Mouse (Mus musculus): ENCODE measurements around the gene Mob2.

Mob2 gene

DNA sequence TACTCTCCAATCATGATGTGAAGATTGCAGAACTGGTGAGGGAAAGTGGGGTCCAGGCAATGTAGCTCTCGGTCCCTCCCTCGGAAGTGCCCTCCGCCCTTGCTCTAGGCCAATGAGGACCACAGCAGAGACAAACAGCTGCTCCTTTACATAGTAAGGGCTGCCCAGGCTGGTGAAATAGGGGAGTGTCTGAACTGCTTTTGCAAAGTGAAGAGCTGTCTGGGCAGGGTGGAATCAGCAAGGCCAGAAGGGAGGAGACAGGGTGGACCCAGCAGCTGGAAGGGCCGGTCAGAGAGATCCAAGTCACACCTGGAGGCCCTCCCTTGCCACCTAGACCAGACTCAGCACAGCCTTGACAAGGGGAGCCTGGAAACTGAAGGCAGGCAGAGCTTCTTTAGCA lies 34.9 kb downstream of the Mob2 start:
- no peak for DNase-seq (ENCODE audit: low spot score in 2 of 2)

DNA sequence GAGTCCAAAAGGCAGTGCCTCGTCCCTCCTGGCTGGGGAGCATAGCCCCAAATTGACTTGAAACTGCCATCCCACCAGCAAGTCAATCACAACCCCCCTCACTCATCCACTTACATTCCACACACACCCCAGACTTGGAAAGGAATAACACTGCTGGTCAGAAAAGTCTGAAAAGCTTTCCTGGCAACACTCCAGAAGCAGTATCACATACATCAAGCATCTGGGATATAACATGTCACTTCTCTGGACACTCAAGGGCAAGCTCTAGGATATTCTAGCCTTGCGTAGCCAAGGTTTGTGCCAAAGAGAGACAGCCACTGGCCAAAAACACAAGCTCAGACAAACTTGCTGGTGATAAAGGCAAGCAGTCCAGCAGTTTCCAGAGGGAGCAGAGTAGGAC lies 35.7 kb downstream of the Mob2 start:
- DNase-seq (ENCODE audit: low spot score in 2 of 2), result no peak

DNA sequence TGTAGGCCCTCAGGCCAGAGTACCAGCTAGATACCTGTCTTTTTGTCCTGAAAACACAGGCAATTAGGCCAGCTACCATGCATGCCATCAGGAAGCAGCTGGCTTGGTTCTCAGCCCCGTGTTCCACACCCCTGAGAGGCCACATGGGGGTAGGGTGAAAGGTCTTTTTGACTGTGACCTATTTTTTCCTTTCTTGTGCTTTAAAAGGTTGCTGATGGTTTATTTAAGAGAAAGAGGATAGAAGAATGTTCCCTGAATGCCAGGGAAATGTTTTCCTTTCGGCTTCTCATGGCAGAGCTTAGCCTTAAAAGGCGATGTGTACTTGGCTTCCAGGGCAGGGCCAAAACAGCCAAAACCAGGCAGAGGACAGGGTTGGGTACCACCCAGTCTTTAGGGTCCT lies 40.0 kb downstream of the Mob2 start:
- no peak for DNase-seq (ENCODE audit: low spot score in 2 of 2)

DNA sequence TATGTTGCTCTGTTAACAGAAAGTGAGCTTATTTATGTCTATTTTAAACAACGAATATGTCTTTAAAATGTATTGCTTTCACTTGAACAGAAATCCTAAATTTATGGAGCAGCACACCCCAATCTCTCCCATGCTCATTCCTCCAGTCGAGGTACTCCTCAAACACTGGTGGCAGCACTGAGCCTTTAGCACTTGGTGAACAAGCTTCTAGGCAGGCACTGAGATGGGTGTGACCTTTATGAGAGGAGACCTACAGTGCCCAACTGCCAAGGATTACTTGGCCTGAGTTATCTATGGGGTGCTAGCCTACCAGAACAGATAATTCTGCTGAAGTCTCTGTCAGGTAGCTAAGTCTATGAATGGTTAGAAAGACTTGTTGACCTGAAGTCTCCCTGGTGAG lies 41.2 kb downstream of the Mob2 start:
- no peak for DNase-seq (ENCODE audit: low spot score in 2 of 2)

DNA sequence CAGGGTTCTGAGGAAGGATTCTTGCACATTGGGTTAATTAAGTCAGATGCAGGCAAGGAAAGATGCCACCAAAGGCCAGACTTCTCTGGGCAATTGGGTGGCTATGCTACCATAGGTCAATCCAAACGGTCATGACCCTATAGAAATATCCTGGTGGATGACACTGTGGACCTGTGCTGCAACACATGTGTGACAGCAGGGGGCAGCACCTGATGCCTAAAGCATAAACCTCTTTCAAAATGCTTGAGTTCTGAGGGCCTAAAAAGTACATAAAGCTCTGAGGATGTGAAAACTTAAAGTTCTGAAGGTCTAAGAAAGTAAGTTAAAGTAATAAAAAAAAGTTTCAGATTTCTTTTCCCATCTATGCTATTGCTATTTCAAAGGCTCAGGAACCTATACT lies 44.3 kb downstream of the Mob2 start:
- DNase-seq (ENCODE audit: low spot score in 2 of 2), result no peak

DNA sequence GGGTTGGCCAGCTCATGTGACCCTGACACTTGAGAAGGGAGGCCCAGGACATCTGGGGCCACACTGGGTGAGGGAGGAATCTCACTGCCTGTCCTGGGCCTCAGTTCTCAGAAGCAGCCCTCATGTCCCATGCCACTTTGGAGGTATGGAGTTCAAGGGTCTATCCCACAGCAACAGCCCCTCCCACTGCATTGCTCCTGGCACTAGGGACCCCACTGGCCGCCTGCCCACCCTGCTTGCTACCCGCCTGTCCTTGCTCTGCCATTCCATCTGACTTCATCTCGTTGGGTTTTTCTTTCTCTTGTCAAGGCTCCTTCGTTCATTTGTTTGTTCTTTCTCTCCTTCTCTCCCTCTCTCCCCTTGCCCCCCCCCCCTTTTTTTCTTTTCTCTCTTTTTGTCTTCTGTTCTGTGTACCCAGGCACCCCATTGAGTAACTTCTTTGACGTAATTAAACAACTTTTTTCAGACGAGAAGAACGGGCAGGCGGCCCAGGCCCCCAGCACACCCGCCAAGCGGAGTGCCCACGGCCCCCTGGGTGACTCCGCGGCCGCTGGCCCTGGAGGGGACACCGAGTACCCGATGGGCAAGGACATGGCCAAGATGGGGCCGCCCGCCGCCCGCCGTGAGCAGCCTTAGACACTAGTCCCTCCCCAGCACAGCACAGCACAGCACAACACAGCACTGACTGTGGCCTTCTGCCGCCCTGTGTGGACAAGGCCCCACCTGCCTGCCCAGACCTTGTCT lies 59.1 kb downstream of the Mob2 start:
- peak in 1 of 2 experiments; percentile 48 for DNase-seq (ENCODE audit: low spot score in 2 of 2)

DNA sequence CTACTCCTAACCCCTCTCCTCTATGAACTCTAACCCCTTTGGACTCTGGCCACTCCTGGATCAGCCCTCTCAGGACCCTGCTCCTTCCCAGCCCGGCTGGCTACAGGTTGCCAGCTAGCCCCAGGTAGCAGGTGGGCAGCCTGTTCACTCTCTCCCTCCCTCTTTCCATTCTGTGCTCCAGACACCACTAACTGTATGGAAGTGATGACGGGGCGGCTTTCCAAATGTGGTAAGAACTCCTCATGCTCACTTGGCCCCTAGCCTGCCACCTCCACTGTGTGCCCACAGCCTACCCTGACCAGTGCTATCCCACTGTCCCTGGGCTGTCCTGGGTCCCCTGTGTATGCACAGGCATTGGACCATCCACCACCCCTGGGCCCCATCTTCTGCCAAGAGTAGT lies 60.2 kb downstream of the Mob2 start:
- no peak for DNase-seq (ENCODE audit: low spot score in 2 of 2)

DNA sequence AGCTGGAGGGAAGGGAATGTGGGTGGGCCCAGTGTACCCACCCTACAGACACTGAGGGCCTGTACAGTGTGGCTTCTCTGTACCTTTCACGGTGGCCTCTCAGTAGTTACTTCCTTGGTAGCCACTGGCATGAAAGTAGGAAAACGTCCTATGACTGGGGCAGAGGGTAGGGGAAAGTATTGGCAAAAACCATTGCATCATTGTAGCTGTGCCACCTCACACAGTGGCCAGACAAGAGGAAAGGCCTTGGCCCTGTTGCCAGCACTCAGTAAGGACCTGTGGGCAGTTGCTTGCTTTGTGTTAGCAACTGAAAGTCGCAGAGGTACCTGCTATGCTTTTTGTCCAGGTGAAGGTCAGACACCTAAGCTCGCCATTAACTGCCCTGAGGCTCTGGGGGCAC lies 66.7 kb downstream of the Mob2 start:
- no peak for DNase-seq (ENCODE audit: low spot score in 2 of 2)

DNA sequence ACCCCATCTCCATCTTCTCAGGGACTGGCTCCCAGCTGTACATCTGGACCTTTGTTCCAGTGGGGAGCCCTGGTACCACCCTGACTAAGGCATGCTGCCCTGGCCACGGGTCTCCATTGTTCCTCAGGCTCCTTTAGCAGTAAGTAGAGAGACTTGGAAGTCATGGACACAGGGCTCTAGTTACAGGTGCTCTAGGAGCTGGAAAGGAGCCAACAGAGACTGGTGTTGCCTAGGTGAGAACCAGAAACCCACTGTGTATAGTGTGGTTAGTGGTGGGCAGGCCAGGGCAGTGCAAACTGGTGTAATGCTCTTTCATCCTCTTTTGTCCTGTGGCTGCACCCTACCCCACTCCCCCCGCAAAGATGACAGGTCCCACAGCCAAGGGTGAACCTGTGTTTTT lies 69.7 kb downstream of the Mob2 start:
- DNase-seq (ENCODE audit: low spot score in 2 of 2), result no peak

DNA sequence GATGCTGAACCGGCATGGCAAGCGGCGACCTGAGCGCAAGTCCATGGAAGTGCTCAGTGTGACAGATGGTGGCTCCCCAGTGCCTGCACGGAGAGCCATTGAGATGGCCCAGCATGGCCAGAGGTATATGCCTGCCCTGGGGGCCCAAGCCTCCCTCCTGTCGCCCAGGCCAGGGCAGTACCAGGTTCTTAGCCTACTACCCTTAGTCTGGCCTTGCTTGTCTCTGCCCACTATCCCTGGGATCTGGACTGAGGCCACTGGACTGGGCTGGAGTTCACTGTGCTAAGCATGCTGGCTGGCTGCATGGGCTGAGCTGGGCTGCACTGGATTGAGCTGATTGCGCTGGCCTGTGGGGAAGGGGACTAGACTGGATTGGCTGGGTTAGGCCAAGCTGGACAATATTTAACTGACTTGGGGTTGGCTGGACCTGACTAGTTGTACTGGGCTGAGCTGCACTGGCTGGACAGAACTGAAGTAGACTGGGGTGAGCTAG lies 72.5 kb downstream of the Mob2 start:
- no peak for DNase-seq (ENCODE audit: low spot score in 2 of 2)

DNA sequence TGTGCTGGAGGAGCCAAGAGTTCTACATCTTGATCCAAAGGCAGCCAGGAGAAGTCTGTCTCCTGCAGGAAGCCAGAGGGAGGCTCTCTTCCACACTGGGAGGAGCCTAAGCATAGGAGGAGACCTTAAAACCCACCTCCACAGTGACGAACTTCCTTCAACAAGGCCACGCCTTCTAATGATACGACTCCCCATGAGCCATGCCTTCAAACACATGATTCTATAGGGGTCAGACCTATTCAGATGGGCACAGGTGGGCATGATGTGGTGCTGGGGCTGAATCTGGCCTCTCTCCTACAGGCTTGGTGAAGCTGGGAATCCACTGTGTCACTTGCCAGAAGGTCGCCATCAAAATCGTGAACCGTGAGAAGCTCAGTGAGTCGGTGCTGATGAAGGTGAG lies 79.6 kb downstream of the Mob2 start:
- no peak for DNase-seq (ENCODE audit: low spot score in 2 of 2)

DNA sequence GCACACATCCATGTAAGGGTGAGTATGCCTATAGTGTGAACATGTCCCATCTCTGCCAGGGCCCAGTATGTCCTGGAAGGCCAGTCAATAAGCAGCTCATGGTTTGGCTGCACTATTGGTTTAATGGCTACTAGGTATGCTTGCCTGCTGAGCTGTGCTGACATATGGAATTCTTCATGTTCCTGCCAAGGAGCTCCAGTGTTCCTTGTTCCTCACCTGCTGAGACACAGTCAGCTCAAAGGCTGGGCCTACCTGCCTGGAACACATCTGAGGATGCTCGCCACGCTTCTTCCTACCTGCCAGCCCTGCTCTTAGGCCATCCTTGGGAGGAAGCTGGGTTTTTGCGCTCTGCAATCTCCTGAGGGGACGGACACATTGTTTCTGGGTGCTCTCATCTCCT lies 81.6 kb downstream of the Mob2 start:
- no peak for DNase-seq (ENCODE audit: low spot score in 2 of 2)

DNA sequence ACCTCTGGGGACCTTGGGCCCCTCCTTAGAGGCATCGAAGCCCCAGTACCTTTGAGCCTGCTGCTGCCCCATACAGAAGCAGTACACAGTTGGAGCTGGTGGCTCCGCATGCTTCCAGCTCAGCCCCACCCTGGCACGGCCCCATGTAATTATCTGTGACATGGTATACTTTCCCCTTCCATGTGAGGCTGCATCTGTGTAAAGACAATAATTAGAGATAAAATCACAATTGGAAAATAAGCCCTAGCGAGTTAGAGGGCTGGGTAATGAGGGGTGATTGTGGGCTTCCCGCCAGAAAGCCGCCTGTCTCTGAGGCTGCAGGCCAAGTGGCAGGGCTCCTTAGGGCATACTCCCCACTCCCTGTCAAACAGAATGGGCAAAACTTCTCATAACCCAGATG lies 82.9 kb downstream of the Mob2 start:
- no peak for DNase-seq (ENCODE audit: low spot score in 2 of 2)

DNA sequence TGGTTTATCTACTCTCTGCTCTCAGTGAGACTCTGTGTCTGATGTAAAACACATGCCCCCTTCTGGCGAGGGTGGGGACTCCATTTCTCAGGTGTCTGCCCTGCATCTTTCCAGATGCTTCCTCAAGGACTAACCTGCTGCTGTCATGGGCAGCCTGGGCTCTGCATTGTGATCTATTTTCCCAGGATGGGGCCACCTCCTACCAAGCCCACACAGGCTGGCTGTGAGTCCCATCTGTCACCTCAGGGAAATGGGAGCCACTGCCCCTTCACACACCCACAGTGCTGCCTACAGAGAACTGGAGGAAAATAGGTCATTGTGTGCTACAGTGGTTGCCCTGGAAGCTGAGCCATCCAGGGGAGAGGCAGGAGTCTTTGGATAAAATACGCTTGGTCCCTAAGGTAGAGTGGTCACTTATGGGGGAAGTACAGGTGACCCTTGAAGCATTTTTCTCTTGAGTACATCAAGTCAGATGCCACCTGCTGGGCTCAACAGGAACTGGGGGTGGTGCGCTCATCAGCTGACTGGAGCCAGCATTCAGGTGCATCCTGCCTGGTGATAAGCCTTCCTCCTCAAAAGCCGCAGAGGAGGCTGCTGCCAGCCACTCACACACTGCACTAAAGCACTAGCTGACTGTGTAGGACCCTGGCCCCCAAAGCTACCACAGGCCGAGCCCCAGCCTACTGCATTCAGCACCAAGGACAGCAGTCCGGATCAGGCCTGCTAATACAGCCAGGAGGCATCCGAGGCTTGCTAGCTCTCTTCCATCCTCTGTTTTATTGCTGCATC lies 87.8 kb downstream of the Mob2 start:
- DNase-seq (ENCODE audit: low spot score in 2 of 2), result no peak

DNA sequence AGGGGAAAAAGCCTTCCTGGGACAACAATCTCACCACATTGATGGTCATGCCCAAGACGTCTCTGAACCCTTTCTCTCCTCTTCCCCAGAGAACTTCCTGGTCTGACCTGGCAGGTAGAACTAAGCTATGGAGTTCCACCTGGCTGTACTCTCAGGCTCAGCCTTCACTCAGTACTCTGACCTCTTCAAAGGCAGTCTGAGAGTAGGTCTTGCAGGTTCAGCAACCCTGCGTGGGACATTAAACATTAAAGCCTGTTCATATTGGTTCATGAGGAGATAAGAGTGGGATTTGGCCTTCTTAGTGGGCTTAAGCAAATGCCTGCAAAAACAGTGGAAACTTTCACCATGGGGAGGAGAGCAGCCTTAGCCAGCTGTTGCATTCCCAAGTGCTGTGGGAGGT lies 94.6 kb downstream of the Mob2 start:
- DNase-seq (ENCODE audit: low spot score in 2 of 2), result no peak

DNA sequence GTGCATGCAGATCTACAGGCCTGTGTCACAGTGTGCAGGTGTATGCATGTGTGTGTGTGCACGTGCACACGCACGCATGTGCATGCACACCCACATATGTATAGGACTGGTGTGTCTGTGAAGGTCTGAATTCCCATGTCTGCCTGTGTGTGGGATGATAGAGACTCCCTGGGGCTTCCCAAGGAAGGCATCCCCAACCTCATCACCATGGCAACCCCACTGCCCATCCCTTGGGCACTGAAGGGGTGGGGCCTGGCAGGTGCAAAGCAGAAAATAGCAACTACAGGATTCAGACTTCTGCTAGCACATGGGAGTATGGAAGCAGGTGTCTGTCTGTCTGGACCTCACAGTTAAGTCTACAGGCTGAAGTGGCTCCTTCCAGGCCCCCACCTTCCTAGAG lies 98.3 kb downstream of the Mob2 start:
- DNase-seq (ENCODE audit: low spot score in 2 of 2), result no peak

DNA sequence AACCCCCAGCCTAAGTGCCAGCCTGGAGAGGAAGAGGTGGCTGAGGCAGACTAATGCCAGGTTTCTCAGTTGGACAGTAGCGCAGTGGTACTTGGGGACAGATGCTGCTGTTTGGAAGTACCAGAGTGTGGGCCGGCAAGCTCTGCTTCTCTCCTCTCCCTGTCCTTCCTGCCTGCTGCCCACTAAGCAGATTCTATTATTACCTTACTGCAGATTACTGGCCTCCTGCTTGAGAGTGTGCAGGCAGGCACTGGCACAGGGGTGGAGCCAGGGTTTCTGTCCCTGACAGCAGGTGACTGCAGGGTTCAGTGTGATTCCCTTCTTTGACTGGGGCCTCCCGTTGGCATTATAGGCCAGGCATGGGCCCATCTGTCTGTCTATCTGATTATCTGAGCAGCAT lies 99.4 kb downstream of the Mob2 start:
- no peak for DNase-seq (ENCODE audit: low spot score in 2 of 2)

DNA sequence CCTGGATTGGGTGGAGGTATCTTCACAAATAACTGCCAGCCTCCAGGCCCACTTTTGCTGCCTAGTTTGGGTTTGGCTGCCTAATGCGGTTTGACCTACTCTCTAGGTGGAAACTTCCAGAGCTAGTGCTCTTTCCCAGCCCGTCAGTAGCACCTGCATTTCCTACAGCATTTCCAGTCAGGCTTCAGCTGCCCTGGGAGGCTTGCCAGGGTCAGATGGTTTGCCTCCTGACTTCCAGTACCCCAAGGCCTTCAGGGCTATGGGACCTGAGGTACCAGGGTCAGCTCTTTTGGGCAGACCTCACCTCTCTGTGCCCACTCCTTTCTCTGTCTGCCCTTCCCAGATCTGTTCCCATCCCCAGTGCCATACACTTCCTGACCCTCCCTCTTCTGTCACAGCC lies 99.9 kb downstream of the Mob2 start:
- DNase-seq (ENCODE audit: low spot score in 2 of 2), result no peak

DNA sequence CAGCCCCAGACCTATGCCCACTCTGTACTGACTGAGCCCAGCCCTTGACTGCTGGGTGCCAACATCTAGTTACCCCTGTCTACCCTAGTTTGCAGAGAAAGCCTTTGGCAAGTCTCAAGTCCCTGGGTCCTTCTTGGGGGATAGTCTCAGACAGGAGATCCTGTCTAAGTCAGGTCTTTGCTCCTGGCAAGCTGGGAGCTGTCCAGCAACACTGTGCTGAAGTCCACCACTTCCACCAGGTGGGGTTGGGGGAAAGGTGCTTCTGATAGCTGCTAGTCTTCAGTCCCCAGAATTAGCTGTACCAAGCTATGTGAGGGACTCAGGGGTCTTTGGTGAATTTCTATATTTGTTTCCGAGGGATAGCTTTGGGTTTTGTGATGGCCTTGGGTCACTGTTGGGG lies 101.7 kb downstream of the Mob2 start:
- no peak for DNase-seq (ENCODE audit: low spot score in 2 of 2)
